Mouse (Mus musculus): Measurements from ENCODE around the gene Rps6kb2.

DNA sequence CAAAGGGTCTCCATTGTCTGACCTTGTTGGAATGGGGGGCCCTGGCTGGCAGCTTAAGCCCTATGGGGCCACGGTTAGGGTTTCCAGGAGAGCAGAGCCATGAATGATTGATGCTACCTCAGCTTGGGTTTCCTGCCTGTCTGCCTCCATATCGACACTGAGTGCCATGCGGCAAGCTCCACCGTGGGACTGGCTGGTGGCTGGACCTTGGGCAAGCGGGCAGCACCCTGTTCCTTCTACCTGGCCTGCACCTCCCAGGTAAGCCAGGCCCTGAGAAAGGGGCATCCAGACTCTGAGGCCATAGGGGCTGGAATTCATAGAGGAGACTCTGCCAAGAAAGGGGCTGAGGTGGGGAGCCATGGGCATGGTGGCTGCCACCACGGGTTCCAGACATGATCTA lies 23.0 kb downstream of the Rps6kb2 start:
- TF ChIP-seq HCFC1 (IDR thresholded peaks at IDR 0.05; ENCODE audit: borderline replicate concordance, insufficient read depth, low read length) (no peak), ZC3H11A (IDR thresholded peaks at IDR 0.05; ENCODE audit: borderline replicate concordance, low read depth, low read length) (no peak)
